Mouse (Mus musculus): ENCODE measurements around the gene Aim2.
A peak's percentile ranks its signal among the peaks of the same experiment; 100 is the strongest.
"Not testable (repeated sequence)": the region's sequence is repeated elsewhere in the genome, so short reads cannot be mapped to it uniquely, and the experiment has no call there.

The Aim2 gene

DNA sequence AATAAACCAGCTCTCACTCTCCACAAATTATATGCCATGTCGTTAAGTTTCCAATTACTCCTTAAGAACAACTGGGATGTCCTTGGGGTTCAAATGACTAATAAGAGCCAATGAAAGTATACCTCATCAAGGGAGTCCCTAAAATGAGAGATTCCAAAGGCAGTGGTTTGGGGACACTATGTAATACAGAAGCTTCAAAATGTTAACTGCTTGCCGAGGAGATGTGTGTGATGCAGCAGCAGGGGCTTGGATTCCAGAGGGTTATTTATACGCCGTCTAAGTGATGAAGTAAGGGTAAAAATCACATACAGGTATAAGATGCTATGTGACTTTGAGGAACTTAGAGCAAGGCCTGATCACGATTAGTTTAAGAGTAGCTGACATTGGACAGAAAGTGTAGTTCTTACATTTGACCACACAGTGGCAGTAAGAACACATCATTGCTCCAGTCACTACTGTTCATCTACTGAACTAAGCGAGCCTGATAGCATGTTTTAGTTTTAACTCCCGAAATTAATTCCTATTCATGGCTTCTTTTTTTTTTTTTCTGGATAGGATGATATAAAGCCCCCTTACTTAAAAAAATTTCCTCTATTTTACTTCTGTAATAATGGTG lies 105.6 kb downstream of the Aim2 start:
- peak; percentile 33 to 67 for DNase-seq (ENCODE audit: low spot score in 2 of 2)

DNA sequence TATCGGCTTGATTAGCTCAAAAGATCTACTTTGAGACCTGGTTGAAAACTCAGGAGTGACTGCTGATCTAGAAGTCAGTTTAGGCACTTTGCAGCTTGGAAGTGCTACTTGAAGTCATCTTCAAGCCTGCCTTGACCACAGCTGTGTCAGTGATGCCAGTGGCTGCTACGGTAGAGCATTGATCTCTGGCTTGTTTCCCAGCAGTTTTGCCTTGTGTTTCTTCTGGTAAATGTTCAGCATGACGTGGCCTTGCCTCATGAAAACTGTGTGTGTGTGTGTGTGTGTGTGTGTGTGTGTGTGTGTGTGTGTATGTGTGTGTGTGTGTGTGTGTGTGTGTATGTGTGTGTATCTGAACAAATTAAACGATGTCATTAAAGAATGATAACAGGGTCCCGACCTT lies 106.1 kb downstream of the Aim2 start:
- DNase-seq (ENCODE audit: low spot score in 2 of 2) = no peak

DNA sequence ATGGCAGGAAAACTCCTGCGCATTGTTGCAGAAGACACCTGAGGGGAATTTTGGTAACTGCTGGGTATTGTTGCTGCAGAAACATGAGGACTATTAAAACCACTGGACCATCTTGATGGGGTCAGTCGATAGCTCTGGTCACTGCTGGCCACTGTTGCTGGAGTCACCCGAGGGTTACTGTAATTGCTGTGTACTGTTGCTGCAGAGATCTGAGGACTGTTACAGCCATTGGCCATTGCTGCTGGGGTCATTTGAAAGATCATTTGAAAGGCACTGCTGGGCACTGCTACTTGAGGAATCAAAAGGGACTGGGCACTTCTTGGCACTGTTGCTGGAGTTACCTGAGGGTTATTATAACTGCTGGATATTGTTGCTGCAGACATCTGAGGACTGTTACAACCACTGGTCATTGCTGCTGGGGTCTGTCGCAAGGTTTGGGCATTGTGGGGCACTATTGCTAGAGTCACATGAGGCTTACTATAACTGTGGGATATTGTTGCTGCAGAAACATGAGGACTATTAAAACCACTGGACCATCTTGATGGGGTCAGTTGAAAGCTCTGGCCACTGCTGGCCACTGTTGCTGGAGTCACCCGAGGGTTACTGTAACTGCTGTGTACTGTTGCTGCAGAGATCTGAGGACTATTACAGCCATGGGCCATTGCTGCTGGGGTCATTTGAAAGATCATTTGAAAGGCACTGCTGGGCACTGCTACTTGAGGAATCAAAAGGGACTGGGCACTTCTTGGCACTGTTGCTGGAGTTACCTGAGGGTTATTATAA lies 129.9 kb downstream of the Aim2 start:
- DNase-seq (ENCODE audit: low spot score in 2 of 2) = not testable (repeated sequence)

DNA sequence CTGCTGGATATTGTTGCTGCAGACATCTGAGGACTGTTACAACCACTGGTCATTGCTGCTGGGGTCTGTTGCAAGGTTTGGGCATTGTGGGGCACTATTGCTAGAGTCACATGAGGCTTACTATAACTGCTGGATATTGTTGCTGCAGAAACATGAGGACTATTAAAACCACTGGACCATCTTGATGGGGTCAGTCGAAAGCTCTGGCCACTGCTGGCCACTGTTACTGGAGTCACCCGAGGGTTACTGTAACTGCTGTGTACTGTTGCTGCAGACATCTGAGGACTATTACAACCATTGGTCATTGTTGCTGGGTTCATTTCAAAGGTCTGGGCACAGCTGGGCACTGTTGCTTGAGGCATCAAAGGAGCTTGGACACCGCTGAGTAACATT lies 130.5 kb downstream of the Aim2 start:
- not testable (repeated sequence) for DNase-seq (ENCODE audit: low spot score in 2 of 2)

DNA sequence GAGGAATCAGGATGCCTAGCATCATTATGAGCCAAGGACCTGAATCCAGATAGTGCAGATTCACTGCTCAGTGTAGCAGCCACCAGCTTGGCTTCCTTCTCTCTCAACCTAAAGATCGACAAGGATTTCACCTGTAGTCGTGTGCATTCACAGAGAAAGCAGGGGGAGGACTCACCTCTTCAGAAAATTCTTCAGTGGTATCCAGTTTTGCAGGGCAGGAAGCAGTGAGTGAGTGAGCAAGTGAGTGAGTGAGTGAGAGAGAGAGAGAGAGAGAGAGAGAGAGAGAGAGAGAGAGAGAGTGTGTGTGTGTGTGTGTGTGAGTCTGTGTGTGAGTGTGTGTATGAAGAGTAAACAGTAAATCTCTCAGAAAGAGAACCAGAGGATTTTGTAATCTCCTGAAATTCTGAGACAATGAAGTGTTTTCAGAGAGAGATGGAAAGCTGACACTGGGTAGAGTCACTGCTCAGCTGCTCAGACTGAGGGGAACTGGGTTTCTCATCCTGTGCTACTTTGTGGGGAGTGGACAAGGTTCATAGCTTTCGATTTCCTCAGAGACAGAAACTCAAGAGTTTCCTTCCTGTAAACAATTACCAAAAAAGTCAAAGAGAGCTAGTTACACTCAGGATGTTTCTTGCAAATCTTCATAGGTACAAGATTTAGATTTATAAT lies 140.3 kb downstream of the Aim2 start, which contains the start of gene Ifi206:
Gene Ifi206 (minus strand): TSS at position 230 of the 669 bp plus-strand sequence.
- not testable (repeated sequence) for DNase-seq (ENCODE audit: low spot score in 2 of 2)

DNA sequence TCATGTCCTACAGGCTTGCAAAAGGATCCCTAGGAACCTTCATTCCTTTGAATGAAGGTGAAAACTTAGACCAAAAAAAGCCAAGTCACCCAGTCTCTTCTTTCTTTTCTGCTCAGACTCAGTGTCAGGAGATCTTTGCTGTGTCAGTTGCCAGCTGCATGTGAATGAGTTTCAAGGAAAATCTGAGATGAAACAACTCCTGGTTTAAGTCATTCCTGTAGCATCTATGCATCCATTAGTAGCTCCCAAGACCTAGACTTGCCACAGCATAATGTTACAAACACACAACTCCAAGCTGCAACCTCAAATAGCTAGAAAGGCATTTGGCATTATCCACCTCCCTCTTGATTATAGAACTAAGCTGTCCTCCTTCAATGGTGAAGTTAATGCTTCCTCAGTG lies 140.8 kb downstream of the Aim2 start:
- DNase-seq (ENCODE audit: low spot score in 2 of 2) = not testable (repeated sequence)

DNA sequence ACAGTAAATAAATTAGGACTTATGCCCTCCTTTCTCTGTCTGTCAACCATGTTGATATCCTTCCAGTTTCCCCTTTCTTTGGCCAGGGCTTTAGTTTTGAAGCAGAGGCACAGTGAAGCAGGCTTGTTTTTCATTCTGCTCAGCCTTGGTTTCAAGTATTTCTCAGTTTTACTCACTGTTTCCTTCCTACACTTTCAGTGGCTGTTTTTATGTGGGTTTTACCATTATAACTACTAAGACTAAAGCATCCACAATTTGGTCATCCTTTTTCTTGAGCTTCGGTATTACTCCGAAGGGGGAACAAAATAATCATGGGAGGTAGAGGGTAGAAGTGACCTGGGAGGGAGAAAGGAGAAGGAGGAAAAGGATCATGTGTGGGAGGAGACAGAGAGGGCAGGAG lies 159.9 kb downstream of the Aim2 start:
- not testable (repeated sequence) for DNase-seq (ENCODE audit: low spot score in 2 of 2)
